Mouse (Mus musculus): ENCODE measurements at regions not wholly inside any gene's neighbourhood (a gene's known extent, or its start where the extent isn't known, plus 50 kb on each side); places are given as distances from the start of the nearest gene placed in this dataset.

DNA sequence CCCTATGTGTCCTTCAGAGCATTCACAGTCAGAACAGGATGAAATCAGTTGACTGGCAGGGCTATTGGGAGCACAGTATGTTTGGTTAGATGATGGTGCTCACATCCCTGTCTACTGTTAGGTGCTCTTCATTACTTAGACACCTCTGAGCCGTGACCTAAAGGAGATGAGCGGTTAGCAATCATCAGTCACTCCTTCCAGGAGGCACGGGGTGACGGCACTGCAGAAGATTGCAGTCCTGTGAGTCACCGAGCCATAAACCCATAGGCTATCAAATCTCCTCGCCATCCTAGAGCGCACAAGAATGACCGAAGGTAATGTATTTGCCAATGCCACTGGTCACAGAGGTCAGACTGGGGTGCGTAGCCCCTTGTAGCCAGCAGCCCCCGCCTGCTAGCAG, 176.8 kb upstream of the Arl4c start:
- no peak for DNase-seq (ENCODE audit: low read depth in 1 of 2, low spot score in 2 of 2)

DNA sequence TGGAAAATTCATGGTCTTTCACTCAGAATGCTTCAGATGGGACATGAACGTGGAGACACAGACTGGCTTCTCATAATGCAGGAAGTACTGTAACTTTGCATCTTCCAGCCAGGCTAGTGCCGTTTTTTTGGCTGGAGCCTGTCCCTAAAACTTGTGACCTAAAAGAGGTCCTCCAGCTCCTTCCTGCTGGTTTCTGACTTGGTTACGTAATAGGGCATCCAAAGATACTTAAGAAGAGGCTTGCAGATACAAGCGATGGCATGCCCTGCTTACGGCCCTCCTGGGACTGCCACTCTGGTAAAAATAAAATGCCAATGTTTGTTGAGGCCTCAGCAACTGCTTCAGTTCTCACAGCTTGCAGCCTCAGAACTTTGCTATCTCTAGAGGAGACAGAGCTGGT, 177.3 kb upstream of the Arl4c start:
- DNase-seq (ENCODE audit: low read depth in 1 of 2, low spot score in 2 of 2) = no peak

DNA sequence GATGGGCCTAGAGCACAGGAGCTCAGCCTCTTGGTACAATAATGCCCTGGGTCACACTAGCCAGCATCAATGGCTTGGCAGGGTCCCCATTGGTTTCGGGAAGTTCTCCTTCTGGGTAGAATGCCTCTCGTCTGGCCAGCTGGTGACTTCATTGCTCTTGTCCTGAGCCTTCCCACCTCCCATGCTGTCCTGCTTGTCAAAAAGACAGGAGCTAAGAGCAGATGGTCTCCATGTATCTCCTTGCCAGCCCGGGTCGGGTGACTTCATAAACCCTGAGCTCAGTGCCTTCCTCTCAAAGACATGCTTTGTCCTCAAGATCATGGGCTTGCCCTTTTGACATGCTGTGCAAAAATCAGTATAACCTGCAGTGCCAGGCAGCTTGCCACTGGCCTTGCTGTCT, 179.2 kb upstream of the Sh3bp4 start:
- no peak for DNase-seq (ENCODE audit: low read depth in 1 of 2, low spot score in 2 of 2)

DNA sequence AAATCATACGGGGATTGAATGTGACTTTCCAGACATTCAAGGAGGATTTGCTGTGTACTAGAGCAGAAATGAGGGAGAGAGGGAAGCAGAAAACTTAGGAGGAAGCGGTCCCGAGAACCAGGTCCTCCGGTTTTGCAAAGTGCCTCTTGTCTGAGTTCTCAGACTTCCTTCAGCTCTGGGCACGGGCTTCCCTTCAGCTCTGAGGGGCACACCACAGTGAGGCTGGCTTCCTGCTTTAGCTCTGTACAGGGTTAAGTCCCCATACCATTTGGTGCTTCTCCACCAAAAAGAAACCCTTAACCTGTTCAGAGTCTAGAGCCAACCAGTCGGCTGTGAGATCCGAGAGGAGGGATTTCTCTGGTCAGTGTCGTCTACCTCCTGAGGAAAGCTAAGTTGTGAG, 167.8 kb upstream of the Sh3bp4 start:
- no peak for DNase-seq (ENCODE audit: low read depth in 1 of 2, low spot score in 2 of 2)

DNA sequence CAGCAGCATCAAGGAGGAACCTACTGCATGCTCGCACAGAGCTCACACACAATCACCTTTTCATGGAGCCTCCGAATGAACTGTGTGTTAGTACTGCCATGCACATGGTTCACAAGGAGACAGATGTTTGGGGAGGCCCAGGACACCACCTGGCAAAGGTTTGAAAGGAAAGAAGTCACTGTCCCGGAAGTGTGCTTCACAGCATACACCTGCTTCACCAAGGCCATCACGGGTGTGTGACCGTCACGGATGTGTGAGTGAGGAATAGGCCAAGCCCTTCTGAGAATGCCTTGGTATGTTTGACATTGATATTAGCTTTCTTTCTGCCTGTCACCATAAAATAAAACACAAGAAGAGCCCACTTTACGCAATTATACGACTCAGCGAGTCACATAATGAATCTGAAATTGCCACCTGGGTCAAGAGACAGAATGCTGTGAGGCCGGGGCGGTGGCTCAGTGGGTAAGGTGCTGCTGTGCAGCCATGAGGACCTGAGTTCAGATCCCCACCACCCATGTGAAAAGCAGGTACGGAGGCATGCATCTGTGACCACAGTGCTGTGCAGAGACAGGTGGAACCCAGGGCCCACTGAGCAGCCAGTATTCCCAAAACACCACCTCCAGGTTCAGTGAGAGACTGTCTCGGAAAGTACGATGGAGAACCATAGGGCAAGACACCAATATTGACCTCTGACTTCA, 162.3 kb upstream of the Sh3bp4 start:
- DNase-seq (ENCODE audit: low read depth in 1 of 2, low spot score in 2 of 2) = no peak

DNA sequence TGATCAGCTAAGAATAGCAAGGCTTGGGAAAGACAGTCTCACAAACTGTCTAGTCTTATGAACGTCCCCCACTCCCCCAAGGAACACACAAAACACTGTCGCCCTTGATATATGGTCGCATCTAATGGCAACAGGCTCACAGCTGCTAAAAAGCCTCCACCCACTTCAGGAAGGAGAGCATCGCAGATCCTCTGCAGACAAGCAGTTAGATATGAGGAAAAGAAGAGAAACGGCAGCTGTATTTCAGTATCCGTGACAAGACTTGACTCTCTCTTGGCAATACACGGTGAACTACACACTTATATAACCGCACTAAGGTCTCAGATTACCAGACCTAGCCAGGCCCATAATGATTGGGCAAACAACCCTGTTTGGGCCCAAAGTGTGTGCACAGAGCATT, 161.5 kb upstream of the Sh3bp4 start:
- DNase-seq (ENCODE audit: low read depth in 1 of 2, low spot score in 2 of 2) = no peak

DNA sequence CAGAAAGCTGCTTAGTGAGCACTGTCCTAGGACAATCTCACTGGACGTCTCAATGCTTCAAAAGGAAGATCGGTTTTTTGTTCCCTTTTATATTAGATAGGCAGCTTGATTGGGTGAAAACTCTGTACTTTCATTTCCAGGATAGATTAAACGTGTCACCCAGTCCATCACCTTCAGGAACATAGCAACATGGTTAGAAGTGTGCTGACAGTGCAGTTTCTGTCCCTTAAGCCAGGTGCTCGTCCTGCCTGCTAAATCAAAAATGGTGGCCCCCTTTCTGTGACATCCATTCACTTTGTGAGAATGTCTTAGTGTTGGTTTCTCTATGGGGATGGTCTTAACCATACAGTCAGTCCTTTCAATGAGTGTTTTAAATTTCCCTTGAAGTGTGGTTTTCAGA, 160.9 kb upstream of the Sh3bp4 start:
- DNase-seq (ENCODE audit: low read depth in 1 of 2, low spot score in 2 of 2) = no peak

DNA sequence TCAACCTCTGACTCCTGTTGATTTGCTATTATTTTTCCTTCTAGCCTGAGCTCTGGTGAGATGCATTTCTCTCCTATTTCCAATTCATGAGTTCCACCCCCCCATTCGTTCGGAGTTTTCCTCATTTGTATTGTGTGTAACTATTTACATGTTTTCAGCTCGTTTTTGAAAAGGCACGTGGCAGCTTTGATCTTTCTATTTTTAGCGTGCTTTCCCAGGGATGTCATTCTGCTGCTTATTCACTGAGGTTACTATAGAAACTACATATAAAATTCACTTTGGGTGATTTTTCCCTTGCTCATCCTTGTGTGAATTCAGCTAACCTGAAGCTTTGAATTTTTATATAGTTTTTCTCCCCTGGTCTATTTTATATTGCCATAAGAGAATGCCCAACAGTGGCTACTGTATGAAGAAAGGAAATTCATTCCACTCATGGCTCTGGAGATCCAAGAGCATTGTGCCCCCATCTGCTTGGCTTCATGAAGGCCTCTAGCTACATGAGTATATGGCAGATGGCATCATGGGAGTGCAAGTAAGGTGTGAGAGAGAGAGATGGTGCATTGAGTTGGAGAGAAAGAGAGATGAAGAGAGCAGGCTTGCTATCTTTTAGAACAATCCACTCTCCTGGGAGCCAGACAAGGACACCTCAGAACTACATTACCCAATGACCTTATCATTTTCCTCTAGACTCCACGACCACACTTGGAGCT, 160.2 kb upstream of the Sh3bp4 start:
- DNase-seq (ENCODE audit: low read depth in 1 of 2, low spot score in 2 of 2) = no peak

DNA sequence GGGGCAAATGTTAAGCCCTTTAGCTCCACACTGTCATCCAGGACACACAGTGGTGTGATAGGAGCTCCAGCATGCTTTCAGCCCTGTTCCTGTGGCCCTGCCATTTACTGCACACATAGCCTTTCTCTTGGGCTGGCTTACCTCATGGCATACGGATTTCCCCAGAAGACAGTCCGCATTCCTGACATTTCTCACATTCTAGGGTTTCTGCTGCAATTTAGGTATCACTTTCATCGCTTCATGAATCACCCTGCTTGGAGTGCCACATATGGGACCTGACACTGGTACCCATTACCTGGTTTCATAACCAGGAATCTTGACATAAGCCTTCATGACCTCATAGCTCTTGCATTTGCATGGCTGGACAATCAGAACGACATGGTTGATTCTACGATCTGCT, 158.5 kb upstream of the Sh3bp4 start:
- no peak for DNase-seq (ENCODE audit: low read depth in 1 of 2, low spot score in 2 of 2)

DNA sequence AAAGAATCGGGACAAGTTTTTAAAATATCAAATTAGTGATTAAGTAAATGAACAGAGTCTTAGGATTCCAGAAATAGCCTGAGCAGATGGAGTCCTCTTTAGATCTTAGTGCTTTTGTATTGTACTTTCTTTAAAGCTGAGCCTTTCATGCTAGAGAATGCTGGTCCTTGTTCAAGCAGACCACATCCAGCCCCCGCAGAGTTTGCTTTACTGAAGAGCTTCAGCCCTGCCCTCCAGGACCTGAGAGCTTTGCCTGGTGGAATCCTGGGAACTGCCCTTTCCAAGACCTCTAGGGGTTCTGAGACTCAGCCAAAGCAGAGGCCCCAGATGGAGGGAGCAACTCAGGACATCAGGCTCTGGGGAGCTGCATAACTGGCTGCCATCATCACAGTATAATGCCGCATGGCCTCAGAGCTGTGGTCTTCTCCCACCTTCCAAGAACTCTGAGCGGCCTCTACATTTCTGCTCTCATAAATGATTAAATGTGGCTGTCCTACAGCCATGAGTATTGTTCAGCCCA, 153.6 kb upstream of the Sh3bp4 start:
- no peak for DNase-seq (ENCODE audit: low read depth in 1 of 2, low spot score in 2 of 2)

DNA sequence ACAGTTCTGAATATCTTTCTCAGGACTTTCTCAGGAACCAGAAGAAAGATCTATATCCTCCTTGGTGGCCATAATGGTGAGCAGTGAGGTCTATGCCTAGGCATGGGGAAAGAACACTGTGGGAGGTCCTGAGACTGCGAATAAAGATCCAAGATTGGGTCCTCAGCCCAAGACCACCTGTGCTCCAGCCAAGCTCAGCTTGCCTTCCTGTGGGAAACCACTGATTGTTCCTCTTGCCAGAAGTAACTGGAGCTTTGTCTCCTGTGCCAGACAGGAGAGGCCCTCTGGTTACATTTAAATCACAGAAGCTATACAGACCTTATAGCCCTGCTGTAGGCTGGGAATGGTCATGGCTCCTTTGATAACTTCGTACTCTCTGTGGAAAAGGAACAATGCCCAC, 148.8 kb upstream of the Sh3bp4 start:
- no peak for DNase-seq (ENCODE audit: low read depth in 1 of 2, low spot score in 2 of 2)

DNA sequence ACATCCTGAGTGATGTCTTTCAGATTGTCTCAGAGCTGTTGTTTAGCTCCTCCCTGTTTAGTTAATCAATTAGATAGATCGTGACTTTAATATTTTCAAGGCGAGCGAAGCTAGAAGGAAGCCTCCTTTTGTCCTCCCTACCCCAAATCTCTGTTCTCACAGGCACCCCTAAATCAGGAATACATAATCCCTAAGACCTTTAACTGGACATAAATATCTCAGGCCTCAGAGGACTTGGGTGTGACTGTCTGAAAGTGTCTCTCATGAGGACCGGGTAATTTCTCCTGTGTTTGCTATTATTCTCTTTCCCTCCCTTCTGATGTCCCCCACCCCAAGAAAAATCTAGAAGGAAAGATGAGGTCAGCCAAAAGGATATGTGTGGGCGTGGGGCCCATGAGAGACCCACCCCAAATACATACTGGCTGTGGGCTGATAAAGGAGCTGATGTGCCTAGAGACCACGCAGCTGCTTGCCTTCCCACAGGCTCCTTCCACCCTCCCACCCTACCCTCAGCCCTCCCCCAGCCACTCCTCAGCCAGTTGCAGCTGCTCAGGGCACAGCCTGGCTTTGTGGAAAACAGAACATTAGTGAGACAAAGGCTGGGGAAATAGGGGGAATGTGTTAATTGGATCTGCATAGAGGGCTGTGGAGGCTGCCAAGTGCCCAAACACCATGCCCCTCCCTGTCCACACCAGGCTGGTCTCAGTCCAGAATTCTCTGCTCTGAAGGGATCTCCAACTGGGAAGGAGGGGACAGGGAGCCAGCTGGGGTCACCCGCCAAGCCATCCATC, 146.2 kb upstream of the Sh3bp4 start:
- DNase-seq (ENCODE audit: low read depth in 1 of 2, low spot score in 2 of 2) = no peak

DNA sequence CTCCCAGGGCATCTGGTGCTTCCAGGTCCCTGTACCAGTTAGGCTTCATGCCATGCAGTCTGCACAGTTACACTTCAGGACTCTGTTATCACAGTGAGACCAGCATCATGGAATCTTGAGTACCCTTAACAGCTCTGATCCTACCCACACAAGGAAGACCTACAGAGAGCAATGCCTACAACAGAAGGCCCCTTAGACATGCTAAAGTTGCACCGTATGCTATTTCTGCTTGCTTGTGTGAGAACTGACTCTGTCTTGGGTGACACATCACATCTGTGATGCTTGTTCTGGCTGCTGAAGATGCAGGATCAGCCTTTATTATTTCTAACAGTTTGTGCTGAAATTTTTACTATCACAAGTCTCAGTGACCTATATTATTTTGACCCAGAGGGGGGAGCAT, 135.0 kb upstream of the Sh3bp4 start:
- no peak for DNase-seq (ENCODE audit: low read depth in 1 of 2, low spot score in 2 of 2)

DNA sequence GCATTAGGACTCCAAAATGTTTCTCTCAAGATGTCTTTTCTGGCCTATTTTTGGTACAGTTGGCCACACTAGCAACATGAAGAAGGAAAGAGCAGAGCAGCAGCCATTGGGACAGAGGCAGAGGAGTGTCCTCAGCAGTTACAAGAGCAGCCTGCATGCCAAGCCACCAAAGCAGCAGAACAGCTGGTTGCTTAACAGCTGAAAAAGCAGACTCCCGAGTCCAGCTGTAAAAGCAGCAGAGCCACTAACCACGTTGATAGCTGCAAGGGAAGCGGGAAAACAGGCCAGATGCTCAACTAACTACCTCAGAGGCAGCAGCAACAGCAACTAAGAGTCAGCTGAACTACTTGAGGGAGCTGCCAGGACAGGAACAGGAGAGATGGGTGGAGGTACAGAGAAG, 134.4 kb upstream of the Sh3bp4 start:
- no peak for DNase-seq (ENCODE audit: low read depth in 1 of 2, low spot score in 2 of 2)

DNA sequence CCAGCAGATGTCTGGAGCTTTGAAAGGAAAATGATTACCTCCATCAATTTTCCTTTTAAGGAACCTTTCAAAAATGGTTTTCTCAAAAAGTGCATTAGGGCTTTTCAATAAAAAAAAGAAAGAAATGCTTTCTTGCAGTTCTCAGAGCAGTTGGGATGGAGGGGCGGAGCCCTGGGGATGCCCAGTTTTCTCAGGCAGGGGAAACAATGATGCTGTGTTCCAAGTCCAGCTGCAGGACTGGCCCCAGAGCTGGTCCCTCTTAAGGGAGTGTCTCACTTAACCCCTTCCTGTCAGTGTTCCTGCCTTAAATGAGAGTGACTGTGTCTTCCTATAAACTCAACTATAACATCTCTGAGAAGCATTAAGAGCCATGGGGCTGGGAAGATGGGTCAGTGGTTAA, 132.9 kb upstream of the Sh3bp4 start:
- no peak for DNase-seq (ENCODE audit: low read depth in 1 of 2, low spot score in 2 of 2)

DNA sequence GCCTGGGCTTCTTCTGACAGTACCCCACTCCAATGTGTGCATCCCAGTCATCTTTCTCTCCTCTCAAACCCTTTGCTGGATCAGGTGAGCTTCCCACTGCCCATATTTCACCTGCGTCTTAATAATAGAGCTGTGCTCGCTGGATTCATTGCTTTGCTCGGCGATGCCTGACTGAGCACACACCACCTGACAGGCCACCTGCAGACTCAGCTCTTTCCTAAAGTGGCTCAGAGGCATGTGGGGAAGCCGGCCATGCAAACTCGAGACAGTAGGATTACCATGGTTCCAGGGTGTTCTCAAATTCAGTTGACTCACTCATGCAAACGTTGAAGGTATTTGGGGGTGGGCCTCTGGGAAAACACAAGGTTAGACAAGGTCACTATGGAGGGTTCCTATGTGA, 131.8 kb upstream of the Sh3bp4 start:
- no peak for DNase-seq (ENCODE audit: low read depth in 1 of 2, low spot score in 2 of 2)

DNA sequence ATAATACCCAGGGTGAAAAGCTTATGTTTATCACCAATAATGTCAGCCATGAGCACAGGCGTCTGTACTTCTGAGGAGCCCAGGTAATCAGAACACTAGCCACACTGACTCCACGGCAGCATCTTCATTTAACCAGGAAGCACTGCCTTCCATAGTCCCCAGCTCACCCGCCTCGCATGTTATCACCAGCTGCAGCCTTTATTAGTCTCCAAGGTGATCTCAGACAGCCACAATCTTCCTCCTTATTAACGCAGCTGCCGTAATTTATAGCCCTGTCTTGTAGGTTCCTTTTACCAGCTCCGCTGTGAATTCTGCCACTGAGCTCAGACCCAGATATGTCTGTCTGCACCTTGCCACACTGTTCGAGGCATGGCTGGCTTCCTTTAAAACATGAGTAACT, 127.2 kb upstream of the Sh3bp4 start:
- no peak for DNase-seq (ENCODE audit: low read depth in 1 of 2, low spot score in 2 of 2)

DNA sequence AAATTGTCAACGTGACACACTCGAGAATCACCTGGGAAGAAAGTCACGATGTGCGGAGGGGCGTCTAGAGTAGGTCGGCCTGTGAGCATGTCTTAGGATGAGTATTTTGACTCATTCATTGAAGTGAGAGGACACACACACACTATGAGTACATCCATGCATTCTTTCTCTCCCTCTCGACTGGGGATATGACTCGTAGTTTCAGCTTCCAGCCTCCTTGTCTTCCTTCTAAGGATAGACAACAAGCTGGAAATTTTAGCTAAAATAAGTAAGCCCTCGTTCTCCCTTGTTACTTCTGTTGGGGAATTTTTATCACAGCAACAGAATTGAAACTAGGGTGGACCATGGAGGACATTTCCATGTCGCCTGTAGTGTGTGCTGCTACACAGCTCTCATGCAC, 124.3 kb upstream of the Sh3bp4 start:
- DNase-seq (ENCODE audit: low read depth in 1 of 2, low spot score in 2 of 2) = no peak

DNA sequence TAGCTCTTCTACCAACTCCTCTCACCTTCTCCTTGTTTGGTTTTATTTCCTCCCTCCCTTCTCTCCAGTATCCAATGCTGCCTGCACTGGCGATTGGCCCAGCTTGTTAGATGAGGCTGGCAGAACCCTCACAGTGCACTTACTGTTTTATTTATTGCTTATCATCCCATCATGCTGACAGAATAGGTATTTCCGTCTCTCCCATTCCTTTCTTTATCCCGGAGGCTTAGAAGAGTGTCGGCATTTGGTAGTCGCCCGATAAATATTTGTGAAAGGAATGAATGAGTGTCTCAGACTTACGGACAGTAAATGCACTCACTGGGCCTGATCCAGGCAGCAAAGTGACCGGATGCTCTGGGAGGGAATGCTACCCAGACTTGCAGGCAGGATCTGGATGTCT, 123.8 kb upstream of the Sh3bp4 start:
- no peak for DNase-seq (ENCODE audit: low read depth in 1 of 2, low spot score in 2 of 2)

DNA sequence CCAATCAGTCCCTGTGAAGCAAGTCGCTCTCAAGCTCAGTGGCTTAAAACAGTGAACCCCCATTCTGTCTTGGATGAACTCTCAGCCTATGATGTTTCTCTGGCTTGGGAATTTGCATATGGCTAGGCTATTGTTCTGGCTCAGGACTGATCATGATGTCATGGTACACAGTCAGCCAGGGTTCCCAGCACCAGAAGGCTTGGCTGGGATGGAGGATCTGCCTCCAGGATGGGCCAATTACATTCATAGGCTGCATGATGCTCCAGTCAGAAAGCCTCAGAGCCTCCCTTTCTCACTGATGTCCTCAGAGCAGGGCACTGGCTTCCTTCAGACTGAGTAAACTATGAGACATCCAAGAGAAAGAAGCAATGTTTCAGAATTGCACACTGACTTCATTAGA, 120.3 kb upstream of the Sh3bp4 start:
- no peak for DNase-seq (ENCODE audit: low read depth in 1 of 2, low spot score in 2 of 2)

DNA sequence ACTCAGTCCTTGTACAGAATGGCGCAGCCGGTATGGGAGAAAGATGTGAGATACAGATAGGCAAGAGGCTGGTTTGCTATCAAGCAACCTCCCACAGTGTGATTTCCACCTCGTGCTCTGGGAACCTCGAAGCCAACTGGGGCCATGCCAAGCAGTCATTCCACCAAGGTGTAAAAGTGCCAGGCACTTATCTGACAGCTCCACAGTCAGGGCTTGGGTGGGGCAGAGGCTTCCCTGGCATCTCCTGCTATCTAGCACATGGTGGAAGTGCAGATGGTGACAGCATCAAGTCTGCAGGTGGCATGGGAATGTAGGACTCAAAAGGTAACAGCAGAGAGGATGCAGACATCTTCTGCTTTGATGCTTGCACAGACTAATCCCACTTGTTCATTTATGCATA, 116.7 kb upstream of the Sh3bp4 start:
- no peak for DNase-seq (ENCODE audit: low read depth in 1 of 2, low spot score in 2 of 2)

DNA sequence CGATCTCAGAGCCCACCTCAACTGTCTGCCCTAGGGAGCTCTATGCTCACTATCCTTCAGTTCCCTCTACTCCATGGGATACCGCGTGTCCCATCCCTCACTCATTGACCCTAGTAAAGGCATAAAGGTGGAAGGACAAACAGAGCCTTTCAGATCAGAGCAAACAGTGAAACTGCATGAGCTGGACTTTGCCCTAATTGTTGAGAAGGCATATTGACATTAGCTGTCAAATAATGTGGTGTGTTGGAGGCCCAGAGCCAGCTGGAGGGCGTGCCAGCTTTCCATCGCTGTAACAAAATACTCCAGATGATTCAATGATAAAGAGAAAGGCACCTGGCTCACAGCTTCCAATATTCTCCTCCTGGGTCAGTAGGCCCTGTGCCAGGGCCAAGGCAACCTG, 115.4 kb upstream of the Sh3bp4 start:
- no peak for DNase-seq (ENCODE audit: low read depth in 1 of 2, low spot score in 2 of 2)

All from monocyte, adult 2 months (primary cell).